Mouse (Mus musculus) urinary bladder, postnatal 10 days (tissue): ENCODE measurements at regions not wholly inside any gene's neighbourhood (a gene's known extent, or its start where the extent isn't known, plus 50 kb on each side); places are given as distances from the start of the nearest gene placed in this dataset.

ENCODE experiments used
- DNase-seq: peaks from one replicate; pipeline ENCODE4 v3.0.0; 2022; ENCODE audit warnings: low spot score

GRCm38 (mm10) chr13:99780751-99781460 lies 120.0 kb downstream of the Cartpt start:
- DNase-seq: no peak

- DNase-seq: no peak
These were observed 122.1 kb downstream of the Cartpt start for GRCm38 (mm10) chr13:99778747-99779146.

GRCm38 (mm10) chr13:99777736-99778135 lies 123.2 kb downstream of the Cartpt start:
- DNase-seq: no peak

- DNase-seq: no peak
These were observed 134.9 kb downstream of the Cartpt start for GRCm38 (mm10) chr13:99765965-99766364.

- no peak for DNase-seq
These were observed 136.1 kb downstream of the Cartpt start for GRCm38 (mm10) chr13:99764764-99765163.

GRCm38 (mm10) chr13:99764097-99764714 lies 136.7 kb downstream of the Cartpt start:
- DNase-seq: no peak

GRCm38 (mm10) chr13:99761843-99762242 lies 139.0 kb downstream of the Cartpt start:
- DNase-seq: no peak

GRCm38 (mm10) chr13:99761423-99761822 lies 139.5 kb downstream of the Cartpt start:
- no peak for DNase-seq

- no peak for DNase-seq
These were observed 140.2 kb downstream of the Cartpt start for GRCm38 (mm10) chr13:99760646-99761045.

- no peak for DNase-seq
These were observed 141.4 kb downstream of the Cartpt start for GRCm38 (mm10) chr13:99759256-99760044.

GRCm38 (mm10) chr13:99754701-99755100 lies 146.2 kb downstream of the Cartpt start:
- DNase-seq: no peak

GRCm38 (mm10) chr13:99754251-99754652 lies 146.6 kb downstream of the Cartpt start:
- DNase-seq: no peak

GRCm38 (mm10) chr13:99753526-99753925 lies 147.4 kb downstream of the Cartpt start:
- no peak for DNase-seq

- no peak for DNase-seq
These were observed 150.2 kb downstream of the Cartpt start for GRCm38 (mm10) chr13:99750729-99751128.

GRCm38 (mm10) chr13:99749342-99749741 lies 151.5 kb downstream of the Cartpt start:
- DNase-seq: no peak

- DNase-seq: no peak
These were observed 152.8 kb downstream of the Cartpt start for GRCm38 (mm10) chr13:99748128-99748527.

GRCm38 (mm10) chr13:99745526-99745925 lies 155.4 kb downstream of the Cartpt start:
- DNase-seq: no peak

- no peak for DNase-seq
These were observed 156.1 kb downstream of the Cartpt start for GRCm38 (mm10) chr13:99744790-99745120.

GRCm38 (mm10) chr13:99743952-99744789 lies 156.7 kb downstream of the Cartpt start:
- no peak for DNase-seq

- DNase-seq: no peak
These were observed 158.4 kb downstream of the Cartpt start for GRCm38 (mm10) chr13:99742507-99742906.

- no peak for DNase-seq
These were observed 158.9 kb downstream of the Cartpt start for GRCm38 (mm10) chr13:99741981-99742380.

GRCm38 (mm10) chr13:99739420-99739819 lies 161.5 kb downstream of the Cartpt start:
- no peak for DNase-seq
